ENCODE assay signal across 8 mouse cellular contexts in genomic region chr17:33940981-33941380, GRCm38 (mm10). TPM values are rescaled to one million over a fixed set of nuclear protein-coding genes. Genes with fewer than 3 reads are reported as not detected.
DNase-seq lines count a peak whose midpoint lies in the region; ATAC-seq and TF ChIP-seq lines count a peak whose summit lies in the region.

No protein-coding gene starts in this region.

- no peaks in the 10 kb centered on the region for H3K27me3 ChIP-seq in heart, adult 2 months (ENCODE audit: control insufficient read depth, insufficient read depth, low read length)
- no peaks in the 10 kb centered on the region for H3K27me3 ChIP-seq in embryonic facial prominence, embryonic 13.5 days
- no peaks in the 10 kb centered on the region for H3K27me3 ChIP-seq in limb, embryonic 11.5 days (ENCODE audit: control insufficient read depth, insufficient read depth, low read length)
- H3K27me3 ChIP-seq in stomach, embryonic 15.5 days (replicated peaks): no peaks in the 10 kb centered on the region

- intact Hi-C loops in heart, adult 2 months (cut with DNase I): loop anchor here (1.0 kb wide), 3 partner anchors 10 to 14 kb away; partner anchors contain the start of genes B3galt4, Rgl2 and Vps52
- intact Hi-C loops in heart, postnatal 36 days (cut with DNase I): loop anchor here (1.0 kb wide), 1 partner anchor 14 kb away; the partner anchor contains the start of gene Vps52
- intact Hi-C loops in left cerebral cortex, postnatal 4 days (cut with DNase I): no loop called here

- H3K79me2 ChIP-seq in heart, adult 2 months (replicated peaks; ENCODE audit: control insufficient read depth, insufficient read depth, low read length): no peaks in the 10 kb centered on the region

- no peaks in the 10 kb centered on the region for H3K9me3 ChIP-seq in embryonic facial prominence, embryonic 13.5 days
- H3K9me3 ChIP-seq in limb, embryonic 11.5 days (ENCODE audit: control insufficient read depth, low read length): no peaks in the 10 kb centered on the region
- no peaks in the 10 kb centered on the region for H3K9me3 ChIP-seq in stomach, embryonic 15.5 days

- no peak for ATAC-seq in embryonic facial prominence, embryonic 13.5 days (ENCODE audit: insufficient number of reproducible peaks, insufficient read depth, low FRiP score, low TSS enrichment, low read depth)
- 0 out of 2 replicates have a peak, but pooled peaks have one; percentile 24 for ATAC-seq in limb, embryonic 11.5 days (ENCODE audit: insufficient number of reproducible peaks, low FRiP score, low TSS enrichment, low read depth)
- ATAC-seq in stomach, embryonic 15.5 days (ENCODE audit: insufficient read depth, low FRiP score, low read depth): no peak
- ATAC-seq in inflammation-experienced regulatory T-cells, adult 6 months: no peak

- peak overlapping the region; percentile 76 for H3K4me3 ChIP-seq in heart, adult 2 months
- H3K4me3 ChIP-seq in embryonic facial prominence, embryonic 13.5 days: peak overlapping the region; percentile 89
- H3K4me3 ChIP-seq in limb, embryonic 11.5 days (ENCODE audit: low read depth, low read length): peak overlapping the region; percentile 93
- peak overlapping the region; percentile 89 for H3K4me3 ChIP-seq in stomach, embryonic 15.5 days (replicated peaks)

- peaks cover 3% of the 10 kb centered on the region; the same call in 1 of the 2 replicates for H3K4me1 ChIP-seq in heart, adult 2 months (ENCODE audit: control insufficient read depth, insufficient read depth, low read length)
- peaks cover 23% of the 10 kb centered on the region for H3K4me1 ChIP-seq in embryonic facial prominence, embryonic 13.5 days
- peaks cover 11% of the 10 kb centered on the region for H3K4me1 ChIP-seq in limb, embryonic 11.5 days (ENCODE audit: control insufficient read depth, insufficient read depth, low read length)
- H3K4me1 ChIP-seq in stomach, embryonic 15.5 days: peaks cover 24% of the 10 kb centered on the region

- 2% methylated on average over 26 of the region's 26 CpGs for WGBS in heart, adult 2 months
- under 1% methylated on average over 26 of the region's 26 CpGs for WGBS in embryonic facial prominence, embryonic 13.5 days
- 3% methylated on average over 26 of the region's 26 CpGs for WGBS in limb, embryonic 11.5 days
- 2% methylated on average over 26 of the region's 26 CpGs for WGBS in stomach, embryonic 15.5 days

- H3K36me3 ChIP-seq in heart, adult 2 months (ENCODE audit: control insufficient read depth, insufficient read depth, low read length): no peaks in the 10 kb centered on the region
- peaks cover 61% of the 10 kb centered on the region for H3K36me3 ChIP-seq in embryonic facial prominence, embryonic 13.5 days
- H3K36me3 ChIP-seq in limb, embryonic 11.5 days (ENCODE audit: control insufficient read depth, insufficient read depth, low read length): peaks cover 19% of the 10 kb centered on the region
- H3K36me3 ChIP-seq in stomach, embryonic 15.5 days: peaks cover 25% of the 10 kb centered on the region

- TF ChIP-seq EP300 in heart, adult 2 months (IDR thresholded peaks at IDR 0.05; ENCODE audit: insufficient read depth, low read depth, low read length): no peak

- peak overlapping the region; percentile 96 for H3K4me2 ChIP-seq in embryonic facial prominence, embryonic 13.5 days
- peak overlapping the region; percentile 96 for H3K4me2 ChIP-seq in limb, embryonic 11.5 days (ENCODE audit: low read depth, severe bottlenecking)
- H3K4me2 ChIP-seq in stomach, embryonic 15.5 days: peak overlapping the region; percentile 94

- DNase-seq in heart, adult 2 months: no peak
- DNase-seq in heart, postnatal 36 days: no peak
- peak; percentile 44 for DNase-seq in 416B (ENCODE audit: low read depth)
- no peak for DNase-seq in limb, embryonic 11.5 days (ENCODE audit: low spot score)
- no peak for DNase-seq in left cerebral cortex, postnatal 4 days

- H3K27ac ChIP-seq in heart, adult 2 months: peak overlapping the region; percentile 92; the same call in 1 of the 2 replicates
- no peak overlapping the region for H3K27ac ChIP-seq in embryonic facial prominence, embryonic 13.5 days
- no peak overlapping the region for H3K27ac ChIP-seq in limb, embryonic 11.5 days (replicated peaks; ENCODE audit: low read depth, low read length)
- H3K27ac ChIP-seq in stomach, embryonic 15.5 days: no peak overlapping the region

- TF ChIP-seq CTCF in heart, adult 2 months (IDR thresholded peaks at IDR 0.05): no peak

- peak overlapping the region; percentile 92 for H3K9ac ChIP-seq in heart, adult 2 months (ENCODE audit: low read depth, low read length)
- peak overlapping the region; percentile 87 for H3K9ac ChIP-seq in embryonic facial prominence, embryonic 13.5 days
- H3K9ac ChIP-seq in limb, embryonic 11.5 days (ENCODE audit: low read length): peak overlapping the region; percentile 73
- H3K9ac ChIP-seq in stomach, embryonic 15.5 days: peak overlapping the region; percentile 82

- no peak for TF ChIP-seq POLR2A in heart, adult 2 months (IDR thresholded peaks at IDR 0.05; ENCODE audit: insufficient read depth, low read depth, low read length)

RNA-seq across cellular contexts. Expression of gene Wdr46, which starts 0.5 kb away (rescaled TPM):
- total RNA-seq in heart, adult 2 months (2021): 10 to 100 TPM in 1 of 2 experiments, 1 to 10 TPM in 1; 8.8 to 10.0 TPM
- 8.7 and 9.1 TPM in 2 replicates for polyA plus RNA-seq in heart, adult 2 months (2012; rRNA removed)
- 10 to 100 TPM; 10.1 to 11.5 TPM for total RNA-seq in heart, postnatal 36 days (2021)
- polyA plus RNA-seq in embryonic facial prominence, embryonic 13.5 days (2015; fragmentation: Nextera tagmentation; extraction: Ambion mirVana): 36.2 and 40.7 TPM in 2 replicates
- 37.4 and 45.6 TPM in 2 replicates for polyA plus RNA-seq in limb, embryonic 11.5 days (2014; fragmentation: Nextera tagmentation; extraction: Ambion mirVana)
- polyA plus RNA-seq in stomach, embryonic 15.5 days (2015; fragmentation: Nextera tagmentation; extraction: Ambion mirVana): 36.1 and 40.6 TPM in 2 replicates
- 10 to 100 TPM; 30.1 to 36.6 TPM for total RNA-seq in left cerebral cortex, postnatal 4 days (2021)
- 10 to 100 TPM in 2 of 3 experiments, 1 to 10 TPM in 1; 6.8 to 11.0 (median 10.1) TPM for polyA plus RNA-seq in inflammation-experienced regulatory T-cells, adult 6 months (2017; shearing (Covaris generic))

RNA-seq across cellular contexts. Expression of gene Pfdn6, which starts 0.8 kb away (rescaled TPM):
- total RNA-seq in heart, adult 2 months (2021): 10 to 100 TPM; 77.7 to 81.0 TPM
- polyA plus RNA-seq in heart, adult 2 months (2012; rRNA removed): 28.0 and 29.6 TPM in 2 replicates
- total RNA-seq in heart, postnatal 36 days (2021): 10 to 100 TPM; 77.0 to 84.7 TPM
- polyA plus RNA-seq in embryonic facial prominence, embryonic 13.5 days (2015; fragmentation: Nextera tagmentation; extraction: Ambion mirVana): 176 and 190 TPM in 2 replicates
- 208 and 212 TPM in 2 replicates for polyA plus RNA-seq in limb, embryonic 11.5 days (2014; fragmentation: Nextera tagmentation; extraction: Ambion mirVana)
- polyA plus RNA-seq in stomach, embryonic 15.5 days (2015; fragmentation: Nextera tagmentation; extraction: Ambion mirVana): 155 and 159 TPM in 2 replicates
- 10 to 100 TPM; 90.5 to 96.1 TPM for total RNA-seq in left cerebral cortex, postnatal 4 days (2021)
- 100 to 1,000 TPM; 114 to 135 (median 124) TPM for polyA plus RNA-seq in inflammation-experienced regulatory T-cells, adult 6 months (2017; shearing (Covaris generic))

RNA-seq across cellular contexts. Expression of gene B3galt4, which starts 10.3 kb away (rescaled TPM):
- total RNA-seq in heart, adult 2 months (2021): 1 to 10 TPM; 1.8 to 1.9 TPM
- polyA plus RNA-seq in heart, adult 2 months (2012; rRNA removed): 2.4 and 3.4 TPM in 2 replicates
- total RNA-seq in heart, postnatal 36 days (2021): 1 to 10 TPM; 2.7 to 2.9 TPM
- polyA plus RNA-seq in embryonic facial prominence, embryonic 13.5 days (2015; fragmentation: Nextera tagmentation; extraction: Ambion mirVana): 7.0 and 7.2 TPM in 2 replicates
- polyA plus RNA-seq in limb, embryonic 11.5 days (2014; fragmentation: Nextera tagmentation; extraction: Ambion mirVana): 2.6 and 3.0 TPM in 2 replicates
- polyA plus RNA-seq in stomach, embryonic 15.5 days (2015; fragmentation: Nextera tagmentation; extraction: Ambion mirVana): 7.5 and 8.2 TPM in 2 replicates
- 1 to 10 TPM; 6.6 to 6.8 TPM for total RNA-seq in left cerebral cortex, postnatal 4 days (2021)
- 10 to 100 TPM; 12.8 to 15.1 (median 13.9) TPM for polyA plus RNA-seq in inflammation-experienced regulatory T-cells, adult 6 months (2017; shearing (Covaris generic))

RNA-seq across cellular contexts. Expression of gene Rgl2, which starts 11.6 kb away (rescaled TPM):
- total RNA-seq in heart, adult 2 months (2021): 10 to 100 TPM; 33.2 to 36.0 TPM
- polyA plus RNA-seq in heart, adult 2 months (2012; rRNA removed): 89.1 and 101 TPM in 2 replicates
- total RNA-seq in heart, postnatal 36 days (2021): 10 to 100 TPM; 38.7 TPM
- polyA plus RNA-seq in embryonic facial prominence, embryonic 13.5 days (2015; fragmentation: Nextera tagmentation; extraction: Ambion mirVana): 61.2 and 63.7 TPM in 2 replicates
- polyA plus RNA-seq in limb, embryonic 11.5 days (2014; fragmentation: Nextera tagmentation; extraction: Ambion mirVana): 37.3 and 38.7 TPM in 2 replicates
- 38.5 and 43.6 TPM in 2 replicates for polyA plus RNA-seq in stomach, embryonic 15.5 days (2015; fragmentation: Nextera tagmentation; extraction: Ambion mirVana)
- total RNA-seq in left cerebral cortex, postnatal 4 days (2021): 10 to 100 TPM; 74.1 to 75.5 TPM
- polyA plus RNA-seq in inflammation-experienced regulatory T-cells, adult 6 months (2017; shearing (Covaris generic)): 10 to 100 TPM; 14.3 to 37.4 (median 31.7) TPM

RNA-seq across cellular contexts. Expression of gene Vps52, which starts 14.6 kb away (rescaled TPM):
- 10 to 100 TPM; 38.1 to 39.1 TPM for total RNA-seq in heart, adult 2 months (2021)
- 47.8 and 56.4 TPM in 2 replicates for polyA plus RNA-seq in heart, adult 2 months (2012; rRNA removed)
- total RNA-seq in heart, postnatal 36 days (2021): 10 to 100 TPM; 38.8 to 41.4 TPM
- 45.7 and 49.6 TPM in 2 replicates for polyA plus RNA-seq in embryonic facial prominence, embryonic 13.5 days (2015; fragmentation: Nextera tagmentation; extraction: Ambion mirVana)
- polyA plus RNA-seq in limb, embryonic 11.5 days (2014; fragmentation: Nextera tagmentation; extraction: Ambion mirVana): 35.6 and 37.1 TPM in 2 replicates
- polyA plus RNA-seq in stomach, embryonic 15.5 days (2015; fragmentation: Nextera tagmentation; extraction: Ambion mirVana): 42.4 and 49.2 TPM in 2 replicates
- total RNA-seq in left cerebral cortex, postnatal 4 days (2021): 10 to 100 TPM; 72.2 to 72.6 TPM
- 10 to 100 TPM; 27.6 to 30.0 (median 27.8) TPM for polyA plus RNA-seq in inflammation-experienced regulatory T-cells, adult 6 months (2017; shearing (Covaris generic))
